Mouse (Mus musculus) ES-Bruce4 (cell line): Measurements from ENCODE around the gene Neurl1b.

Experiments
- CTCF ChIP-seq: IDR thresholded peaks from one replicate; pipeline ENCODE4 v1.8.1; 2011; ENCODE audit warnings: low read depth, low read length
- EP300 ChIP-seq: IDR thresholded peaks from 2 replicates; pipeline ENCODE4 v1.6.1; 2011; ENCODE audit warnings: low read depth, low read length; ENCODE audit not compliant: insufficient read depth
- POLR2A ChIP-seq: IDR thresholded peaks from one replicate; pipeline ENCODE4 v1.8.1; 2011; ENCODE audit warnings: low read length; ENCODE audit not compliant: insufficient read depth

- TF ChIP-seq POLR2A: no peak
- TF ChIP-seq EP300: no peak
- TF ChIP-seq CTCF: no peak
Observed at GRCm38 (mm10) chr17:26468102-26468894, 53.7 kb downstream of the Neurl1b start.
